Mouse (Mus musculus) lung, embryonic 14.5 days (tissue): ENCODE measurements at regions not wholly inside any gene's neighbourhood (a gene's known extent, or its start where the extent isn't known, plus 50 kb on each side); places are given as distances from the start of the nearest gene placed in this dataset.
A peak's percentile ranks its signal among the peaks of the same experiment; 100 is the strongest.

Experiments
- ATAC-seq: fragments of 200-750 bp; cut with Nextera tagmentation; 2 replicates; pipeline ENCODE4 v1.8.0; 2017; ENCODE audit warnings: mild to moderate bottlenecking, moderate TSS enrichment, moderate library complexity; ENCODE audit not compliant: insufficient read depth
- DNase-seq: peaks from one replicate; pipeline ENCODE4 v3.0.0-alpha.2; 2015
- H3K27ac ChIP-seq: fragments of 300-500 bp; sonication (generic); 2 replicates; pipeline ENCODE4 v1.5.1; 2014; ENCODE audit warnings: low read depth, mild to moderate bottlenecking, moderate library complexity
- H3K27me3 ChIP-seq: fragments of 300-500 bp; sonication (generic); 2 replicates; pipeline ENCODE4 v1.6.1; 2014; ENCODE audit warnings: low read length, control low read depth; ENCODE audit not compliant: insufficient read depth
- H3K36me3 ChIP-seq: fragments of 300-500 bp; sonication (generic); 2 replicates; pipeline ENCODE4 v1.6.1; 2014; ENCODE audit warnings: control low read depth; ENCODE audit not compliant: insufficient read depth
- H3K4me1 ChIP-seq: fragments of 300-500 bp; sonication (generic); 2 replicates; pipeline ENCODE4 v1.6.1; 2014; ENCODE audit warnings: antibody characterized with exemption, control low read depth; ENCODE audit not compliant: insufficient read depth
- H3K4me2 ChIP-seq: fragments of 300-500 bp; sonication (generic); 2 replicates; pipeline ENCODE4 v1.6.1; 2014; ENCODE audit warnings: mild to moderate bottlenecking
- H3K4me3 ChIP-seq: fragments of 300-500 bp; sonication (generic); 2 replicates; pipeline ENCODE4 v1.5.1; 2014; ENCODE audit warnings: low read depth, low read length
- H3K9ac ChIP-seq: fragments of 300-500 bp; sonication (generic); 2 replicates; pipeline ENCODE4 v1.6.1; 2014
- H3K9me3 ChIP-seq: fragments of 300-500 bp; sonication (generic); 2 replicates; pipeline ENCODE4 v1.6.1; 2016; ENCODE audit warnings: low read depth, low read length, control low read depth
- CTCF ChIP-seq: IDR thresholded peaks from 2 replicates; pipeline ENCODE4 v1.5.1; 2016; ENCODE audit warnings: antibody characterized with exemption, low read depth
- WGBS: fragments of 180-500 bp; shearing (Covaris S2); extraction: QIAGEN DNeasy Blood & Tissue Kit; methylation state at CpG from one replicate; pipeline ENCODE4 v1.1.7; 2014; 5-methylcytosine and 5-hydroxymethylcytosine counted together

GRCm38 (mm10) chr14:78431406-78431805, 105.2 kb downstream of the Akap11 start:
- ATAC-seq, result no peak
- Histone ChIP-seq H3K4me2 (no peak overlapping the region), H3K9ac (no peak overlapping the region), H3K27ac (no peak overlapping the region), H3K9me3 (no peaks in the 10 kb centered on the region), H3K36me3 (no peaks in the 10 kb centered on the region), H3K4me3 (no peak overlapping the region), H3K27me3 (no peaks in the 10 kb centered on the region), H3K4me1 (no peaks in the 10 kb centered on the region)
- WGBS, result 84% methylated on average over 3 of the region's 3 CpGs
- no peak for DNase-seq
- TF ChIP-seq CTCF, result no peak

- H3K9me3 ChIP-seq, result no peaks in the 10 kb centered on the region
- H3K27ac ChIP-seq, result no peak overlapping the region
- no peak overlapping the region for H3K4me3 ChIP-seq
- no peaks in the 10 kb centered on the region for H3K27me3 ChIP-seq
- no peak overlapping the region for H3K9ac ChIP-seq
- no peaks in the 10 kb centered on the region for H3K4me1 ChIP-seq
- no peak overlapping the region for H3K4me2 ChIP-seq
- no peak for TF ChIP-seq CTCF
- ATAC-seq, result no peak
- H3K36me3 ChIP-seq, result no peaks in the 10 kb centered on the region
- WGBS, result 81% methylated on average over 10 of the region's 10 CpGs
- no peak for DNase-seq
Measured at GRCm38 (mm10) chr14:78428233-78429019, 108.2 kb downstream of the Akap11 start.

- no peak for DNase-seq
- Histone ChIP-seq H3K36me3 (no peaks in the 10 kb centered on the region), H3K4me3 (no peak overlapping the region), H3K4me1 (no peaks in the 10 kb centered on the region), H3K9ac (no peak overlapping the region), H3K4me2 (no peak overlapping the region), H3K27me3 (no peaks in the 10 kb centered on the region), H3K9me3 (no peaks in the 10 kb centered on the region), H3K27ac (no peak overlapping the region)
- no peak for ATAC-seq
- no peak for TF ChIP-seq CTCF
- WGBS, result 63% methylated on average over 3 of the region's 3 CpGs
Measured at GRCm38 (mm10) chr14:78427062-78427461, 109.5 kb downstream of the Akap11 start.

- TF ChIP-seq CTCF, result no peak
- Histone ChIP-seq H3K27me3 (no peaks in the 10 kb centered on the region), H3K36me3 (no peaks in the 10 kb centered on the region), H3K4me1 (no peaks in the 10 kb centered on the region), H3K9ac (no peak overlapping the region), H3K4me2 (no peak overlapping the region), H3K9me3 (no peaks in the 10 kb centered on the region), H3K4me3 (no peak overlapping the region), H3K27ac (no peak overlapping the region)
- WGBS, result 79% methylated on average over 3 of the region's 3 CpGs
- ATAC-seq (no peak), DNase-seq (no peak)
Measured at GRCm38 (mm10) chr14:78422601-78423000, 114.0 kb downstream of the Akap11 start.

- WGBS, result 46% methylated on average over 2 of the region's 2 CpGs
- H3K9me3 ChIP-seq, result no peaks in the 10 kb centered on the region
- no peak for ATAC-seq
- no peaks in the 10 kb centered on the region for H3K27me3 ChIP-seq
- no peaks in the 10 kb centered on the region for H3K36me3 ChIP-seq
- no peak overlapping the region for H3K9ac ChIP-seq
- TF ChIP-seq CTCF, result no peak
- no peak overlapping the region for H3K4me3 ChIP-seq
- H3K4me2 ChIP-seq, result no peak overlapping the region
- H3K27ac ChIP-seq, result no peak overlapping the region
- DNase-seq, result peak; percentile 23
- H3K4me1 ChIP-seq, result no peaks in the 10 kb centered on the region
Measured at GRCm38 (mm10) chr14:78420966-78421365, 113.1 kb upstream of the Tnfsf11 start.

- no peaks in the 10 kb centered on the region for H3K36me3 ChIP-seq
- no peaks in the 10 kb centered on the region for H3K9me3 ChIP-seq
- no peaks in the 10 kb centered on the region for H3K4me1 ChIP-seq
- TF ChIP-seq CTCF, result no peak
- ATAC-seq (no peak), DNase-seq (no peak)
- WGBS, result 74% methylated on average over 3 of the region's 3 CpGs
- no peaks in the 10 kb centered on the region for H3K27me3 ChIP-seq
- no peak overlapping the region for H3K4me2 ChIP-seq
- H3K9ac ChIP-seq, result no peak overlapping the region
- no peak overlapping the region for H3K4me3 ChIP-seq
- H3K27ac ChIP-seq, result no peak overlapping the region
Measured at GRCm38 (mm10) chr14:78420176-78420575, 112.3 kb upstream of the Tnfsf11 start.

GRCm38 (mm10) chr14:78405568-78405967, 97.7 kb upstream of the Tnfsf11 start:
- TF ChIP-seq CTCF, result no peak
- Histone ChIP-seq H3K9ac (no peak overlapping the region), H3K4me2 (no peak overlapping the region), H3K27me3 (no peaks in the 10 kb centered on the region), H3K4me3 (no peak overlapping the region), H3K27ac (no peak overlapping the region), H3K36me3 (no peaks in the 10 kb centered on the region), H3K9me3 (no peaks in the 10 kb centered on the region), H3K4me1 (no peaks in the 10 kb centered on the region)
- no peak for ATAC-seq
- no peak for DNase-seq
- 62% methylated on average over 3 of the region's 3 CpGs for WGBS
